Mouse (Mus musculus): ENCODE measurements around the gene Gm28035. TPM values are rescaled to one million over a fixed set of nuclear protein-coding genes. Genes with fewer than 3 reads are reported as not detected.

Gene Gm28035
- polyA plus RNA-seq, 1 experiment, result 0.55 TPM

DNA sequence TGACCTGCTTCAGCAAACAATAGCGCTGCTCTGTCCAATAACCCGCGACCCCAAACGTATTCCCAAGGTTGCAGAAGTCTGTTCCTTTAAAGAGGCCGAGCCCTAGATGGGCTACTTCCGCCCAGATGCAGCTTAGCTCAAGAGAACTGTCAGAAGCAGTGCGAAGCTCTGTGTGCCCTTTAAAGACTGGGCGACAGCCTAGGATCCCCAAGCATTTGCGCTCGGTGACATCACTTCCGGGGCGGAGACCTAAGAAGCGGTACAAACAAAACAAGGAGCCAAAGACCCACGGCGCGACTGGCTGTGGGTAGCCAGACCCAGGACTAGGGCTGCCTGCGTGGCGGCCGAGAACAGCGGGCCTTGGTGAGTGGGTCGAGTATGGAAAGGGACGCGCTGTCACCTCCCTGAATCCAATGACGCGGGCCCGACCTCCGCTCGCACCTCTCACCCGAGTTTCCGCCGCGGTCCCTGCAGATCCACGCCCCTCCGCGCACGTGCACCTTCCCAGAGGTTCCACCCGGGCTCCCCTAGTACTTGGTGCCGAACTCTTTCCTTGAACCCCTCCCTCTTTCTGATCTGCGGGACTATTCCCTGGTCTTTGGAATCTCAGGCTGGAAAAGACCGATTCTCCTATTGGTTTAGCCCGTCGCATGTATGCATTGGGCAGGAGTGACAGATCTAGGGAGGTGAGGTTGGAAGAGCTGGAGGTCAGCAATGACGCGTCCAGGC, 34.6 kb upstream of the Gm28035 start, which contains the start of gene Kyat1:
Gene Kyat1, minus strand, starts transcription at position 219 of the 729 bp plus-strand sequence.
- Histone ChIP-seq H3K4me3 (peak within 1 kb of the TSS; percentile 57), H3K79me2 (ENCODE audit: control insufficient read depth, insufficient read depth) (no peaks in the 10 kb centered on the region), H3ac (ENCODE audit: control insufficient read depth, insufficient read length) (peak within 1 kb of the TSS; percentile 26), H3K27me3 (ENCODE audit: control insufficient read depth, insufficient read depth, insufficient read length) (no peaks in the 10 kb centered on the region), H3K36me3 (ENCODE audit: control insufficient read depth, insufficient read depth) (no peaks in the 10 kb centered on the region), H3K4me2 (ENCODE audit: low read depth) (peak within 1 kb of the TSS; percentile 86)
- TF ChIP-seq REST (IDR thresholded peaks at IDR 0.05; ENCODE audit: insufficient read depth, insufficient read length), result no peak
- no peak for TF ChIP-seq TCF3 (IDR thresholded peaks at IDR 0.05; ENCODE audit: insufficient read length, low read depth)
- TF ChIP-seq MYOD1 (IDR thresholded peaks at IDR 0.05; ENCODE audit: control insufficient read depth in 1 of 3, insufficient read length in 2 of 3, low read depth in 2 of 3), result no peak
- no peak for TF ChIP-seq USF1 (IDR thresholded peaks at IDR 0.05; ENCODE audit: low read depth)
- no peak for TF ChIP-seq MYOG (IDR thresholded peaks at IDR 0.05; ENCODE audit: control insufficient read depth in 1 of 3, insufficient read depth in 1 of 3, insufficient read length in 2 of 3, low read depth in 2 of 3)
- peak; percentile 74 for TF ChIP-seq POLR2A (IDR thresholded peaks at IDR 0.05; ENCODE audit: insufficient read length, low read depth)
- TF ChIP-seq CEBPB (IDR thresholded peaks at IDR 0.05; ENCODE audit: insufficient read depth, poor library complexity, severe bottlenecking), result peak; percentile 43; the same call in 1 of the 2 replicates
- no peak for TF ChIP-seq TCF12 (IDR thresholded peaks at IDR 0.05; ENCODE audit: insufficient read depth, poor library complexity, severe bottlenecking)
- TF ChIP-seq SRF (IDR thresholded peaks at IDR 0.05; ENCODE audit: control insufficient read depth, insufficient read length, low read depth), result peak; percentile 92
- peak; percentile 63 for TF ChIP-seq E2F4 (IDR thresholded peaks at IDR 0.05; ENCODE audit: insufficient read depth)
- no peak for TF ChIP-seq MAX (IDR thresholded peaks at IDR 0.05; ENCODE audit: low read depth)
- peak; percentile 49 for TF ChIP-seq POLR2AphosphoS2 (IDR thresholded peaks at IDR 0.05; ENCODE audit: insufficient read length, low read depth)

DNA sequence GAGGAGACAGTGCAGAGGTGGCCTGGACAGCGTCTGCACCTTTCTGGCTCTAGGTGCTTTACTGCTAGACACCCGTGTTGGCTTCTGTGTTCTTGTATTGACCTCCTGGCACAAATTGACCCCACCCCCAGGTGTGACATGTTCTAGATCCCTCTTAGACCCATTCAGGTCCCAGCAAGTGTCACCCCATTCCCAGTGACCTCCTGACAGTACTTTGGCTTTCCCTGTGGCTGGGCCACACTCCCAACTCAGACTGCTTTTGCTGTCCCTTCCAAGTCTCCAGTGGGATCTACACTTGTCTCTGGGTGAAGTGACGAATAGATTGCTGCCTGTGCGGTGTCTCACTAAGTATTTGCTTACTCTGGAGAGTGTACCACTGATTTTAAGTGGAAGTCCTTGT, 33.0 kb upstream of the Gm28035 start:
- H3K79me2 ChIP-seq (ENCODE audit: control insufficient read depth, insufficient read depth), result no peaks in the 10 kb centered on the region
- no peak overlapping the region for H3K4me3 ChIP-seq
- H3K27me3 ChIP-seq (ENCODE audit: control insufficient read depth, insufficient read depth, insufficient read length), result peaks cover 4% of the 10 kb centered on the region
- H3K4me2 ChIP-seq (ENCODE audit: low read depth), result no peak overlapping the region
- H3K36me3 ChIP-seq (ENCODE audit: control insufficient read depth, insufficient read depth), result no peaks in the 10 kb centered on the region
- no peak for TF ChIP-seq E2F4 (IDR thresholded peaks at IDR 0.05; ENCODE audit: insufficient read depth)
- TF ChIP-seq MAX (IDR thresholded peaks at IDR 0.05; ENCODE audit: low read depth), result no peak
- no peak for TF ChIP-seq USF1 (IDR thresholded peaks at IDR 0.05; ENCODE audit: low read depth)
- no peak for TF ChIP-seq POLR2AphosphoS2 (IDR thresholded peaks at IDR 0.05; ENCODE audit: insufficient read length, low read depth)
- TF ChIP-seq MYOD1 (IDR thresholded peaks at IDR 0.05; ENCODE audit: control insufficient read depth in 1 of 3, insufficient read length in 2 of 3, low read depth in 2 of 3), result no peak
- no peak for TF ChIP-seq REST (IDR thresholded peaks at IDR 0.05; ENCODE audit: insufficient read depth, insufficient read length)
- TF ChIP-seq TCF12 (IDR thresholded peaks at IDR 0.05; ENCODE audit: insufficient read depth, poor library complexity, severe bottlenecking), result no peak
- no peak for TF ChIP-seq TCF3 (IDR thresholded peaks at IDR 0.05; ENCODE audit: insufficient read length, low read depth)
- no peak for TF ChIP-seq SRF (IDR thresholded peaks at IDR 0.05; ENCODE audit: control insufficient read depth, insufficient read length, low read depth)
- TF ChIP-seq CEBPB (IDR thresholded peaks at IDR 0.05; ENCODE audit: insufficient read depth, poor library complexity, severe bottlenecking), result no peak
- TF ChIP-seq POLR2A (IDR thresholded peaks at IDR 0.05; ENCODE audit: insufficient read length, low read depth), result no peak
- no peak for TF ChIP-seq MYOG (IDR thresholded peaks at IDR 0.05; ENCODE audit: control insufficient read depth in 1 of 3, insufficient read depth in 1 of 3, insufficient read length in 2 of 3, low read depth in 2 of 3)
- H3ac ChIP-seq (ENCODE audit: control insufficient read depth, insufficient read length), result no peak overlapping the region

DNA sequence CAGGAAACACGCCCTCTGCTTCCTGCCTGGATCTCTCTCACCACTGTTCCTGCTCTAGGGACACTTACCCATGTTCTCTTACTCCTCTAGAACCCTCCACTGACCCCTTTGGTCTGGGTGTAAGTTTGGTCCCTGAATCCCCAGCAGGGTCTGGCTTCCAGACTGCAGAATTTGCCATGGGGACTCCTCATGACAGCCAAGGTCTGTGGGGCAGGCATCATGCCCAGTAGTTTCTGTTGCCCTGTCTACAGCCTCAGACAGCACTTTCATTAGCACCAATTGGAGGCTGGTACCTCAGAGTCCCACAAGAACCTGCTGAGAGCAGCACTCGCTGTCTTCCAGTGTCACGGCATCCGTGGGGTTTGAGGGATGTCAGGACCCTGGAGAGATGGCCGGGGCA, 32.5 kb upstream of the Gm28035 start:
- Histone ChIP-seq H3K79me2 (ENCODE audit: control insufficient read depth, insufficient read depth) (no peaks in the 10 kb centered on the region), H3K4me3 (no peak overlapping the region), H3K36me3 (ENCODE audit: control insufficient read depth, insufficient read depth) (no peaks in the 10 kb centered on the region), H3K27me3 (ENCODE audit: control insufficient read depth, insufficient read depth, insufficient read length) (peaks cover 4% of the 10 kb centered on the region), H3ac (ENCODE audit: control insufficient read depth, insufficient read length) (no peak overlapping the region), H3K4me2 (ENCODE audit: low read depth) (no peak overlapping the region)
- TF ChIP-seq MAX (IDR thresholded peaks at IDR 0.05; ENCODE audit: low read depth), result no peak
- no peak for TF ChIP-seq MYOG (IDR thresholded peaks at IDR 0.05; ENCODE audit: control insufficient read depth in 1 of 3, insufficient read depth in 1 of 3, insufficient read length in 2 of 3, low read depth in 2 of 3)
- TF ChIP-seq POLR2A (IDR thresholded peaks at IDR 0.05; ENCODE audit: insufficient read length, low read depth), result no peak
- TF ChIP-seq REST (IDR thresholded peaks at IDR 0.05; ENCODE audit: insufficient read depth, insufficient read length), result no peak
- no peak for TF ChIP-seq TCF3 (IDR thresholded peaks at IDR 0.05; ENCODE audit: insufficient read length, low read depth)
- TF ChIP-seq CEBPB (IDR thresholded peaks at IDR 0.05; ENCODE audit: insufficient read depth, poor library complexity, severe bottlenecking), result no peak
- TF ChIP-seq USF1 (IDR thresholded peaks at IDR 0.05; ENCODE audit: low read depth), result no peak
- no peak for TF ChIP-seq SRF (IDR thresholded peaks at IDR 0.05; ENCODE audit: control insufficient read depth, insufficient read length, low read depth)
- TF ChIP-seq MYOD1 (IDR thresholded peaks at IDR 0.05; ENCODE audit: control insufficient read depth in 1 of 3, insufficient read length in 2 of 3, low read depth in 2 of 3), result no peak
- TF ChIP-seq E2F4 (IDR thresholded peaks at IDR 0.05; ENCODE audit: insufficient read depth), result no peak
- no peak for TF ChIP-seq POLR2AphosphoS2 (IDR thresholded peaks at IDR 0.05; ENCODE audit: insufficient read length, low read depth)
- no peak for TF ChIP-seq TCF12 (IDR thresholded peaks at IDR 0.05; ENCODE audit: insufficient read depth, poor library complexity, severe bottlenecking)

DNA sequence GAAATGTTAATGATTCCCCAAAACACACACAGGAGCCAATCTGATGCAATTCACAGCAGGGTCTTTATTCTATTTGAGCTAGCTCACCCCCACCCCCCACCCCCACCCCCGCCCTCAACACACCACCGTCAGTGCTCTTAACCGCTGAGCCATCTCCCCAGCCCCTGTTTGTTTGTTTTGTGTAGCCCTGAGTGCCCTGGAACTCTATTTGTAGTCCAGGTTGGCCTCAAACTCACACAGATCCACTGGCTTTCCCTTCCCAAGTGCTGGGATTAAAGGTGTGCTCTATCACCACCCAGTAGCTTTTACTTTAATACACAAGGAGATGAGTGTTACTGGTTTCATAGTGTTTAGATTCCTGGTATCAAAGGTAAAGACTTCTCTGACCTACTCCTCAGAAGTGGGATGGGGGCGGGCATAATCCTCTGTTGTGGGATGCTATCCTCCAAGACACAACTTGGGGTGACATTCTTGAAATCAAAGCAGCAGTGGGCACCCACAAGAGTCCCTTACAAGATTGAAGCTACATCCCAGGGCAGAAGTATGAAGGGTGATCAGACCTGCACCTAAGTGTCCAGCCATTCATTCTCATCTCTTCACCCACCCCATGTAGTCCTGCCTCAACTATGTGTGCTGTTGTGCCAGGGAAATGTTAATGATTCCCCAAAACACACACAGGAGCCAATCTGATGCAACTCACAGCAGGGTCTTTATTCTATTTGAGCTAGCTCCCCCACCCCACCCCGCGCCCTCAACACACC, 28.8 kb upstream of the Gm28035 start:
- TF ChIP-seq MYOG (IDR thresholded peaks at IDR 0.05; ENCODE audit: control insufficient read depth in 1 of 3, insufficient read depth in 1 of 3, insufficient read length in 2 of 3, low read depth in 2 of 3) (no peak), TCF3 (IDR thresholded peaks at IDR 0.05; ENCODE audit: insufficient read length, low read depth) (no peak), SRF (IDR thresholded peaks at IDR 0.05; ENCODE audit: control insufficient read depth, insufficient read length, low read depth) (no peak), MYOD1 (IDR thresholded peaks at IDR 0.05; ENCODE audit: control insufficient read depth in 1 of 3, insufficient read length in 2 of 3, low read depth in 2 of 3) (no peak), POLR2AphosphoS2 (IDR thresholded peaks at IDR 0.05; ENCODE audit: insufficient read length, low read depth) (no peak), CEBPB (IDR thresholded peaks at IDR 0.05; ENCODE audit: insufficient read depth, poor library complexity, severe bottlenecking) (no peak), E2F4 (IDR thresholded peaks at IDR 0.05; ENCODE audit: insufficient read depth) (no peak), POLR2A (IDR thresholded peaks at IDR 0.05; ENCODE audit: insufficient read length, low read depth) (no peak), REST (IDR thresholded peaks at IDR 0.05; ENCODE audit: insufficient read depth, insufficient read length) (no peak), TCF12 (IDR thresholded peaks at IDR 0.05; ENCODE audit: insufficient read depth, poor library complexity, severe bottlenecking) (no peak), MAX (IDR thresholded peaks at IDR 0.05; ENCODE audit: low read depth) (no peak), USF1 (IDR thresholded peaks at IDR 0.05; ENCODE audit: low read depth) (no peak)
- no peak overlapping the region for H3K4me3 ChIP-seq
- no peaks in the 10 kb centered on the region for H3K36me3 ChIP-seq (ENCODE audit: control insufficient read depth, insufficient read depth)
- H3ac ChIP-seq (ENCODE audit: control insufficient read depth, insufficient read length), result no peak overlapping the region
- no peaks in the 10 kb centered on the region for H3K79me2 ChIP-seq (ENCODE audit: control insufficient read depth, insufficient read depth)
- H3K4me2 ChIP-seq (ENCODE audit: low read depth), result no peak overlapping the region
- peaks cover 4% of the 10 kb centered on the region for H3K27me3 ChIP-seq (ENCODE audit: control insufficient read depth, insufficient read depth, insufficient read length)
